Mouse (Mus musculus): Measurements from ENCODE around the gene Wdr53. TPM values are rescaled to one million over a fixed set of nuclear protein-coding genes. Genes with fewer than 3 reads are reported as not detected.
"Not testable (repeated sequence)": the region's sequence is repeated elsewhere in the genome, so short reads cannot be mapped to it uniquely, and the experiment has no call there.

Wdr53 gene
- polyA plus RNA-seq, 1 experiment from 2014 or later, result 20.2 TPM

- DNase-seq (ENCODE audit: low spot score), result no peak
- 70% methylated on average over 17 of the region's 17 CpGs for WGBS
- Histone ChIP-seq H3K4me3 (replicated peaks; ENCODE audit: low read depth, low read length) (no peak overlapping the region), H3K9me3 (replicated peaks; ENCODE audit: low read length) (no peaks in the 10 kb centered on the region), H3K4me1 (replicated peaks; ENCODE audit: insufficient read depth, low read length) (no peaks in the 10 kb centered on the region), H3K4me2 (ENCODE audit: low read length) (no peak overlapping the region), H3K27me3 (ENCODE audit: insufficient read depth, low read length) (no peaks in the 10 kb centered on the region), H3K9ac (ENCODE audit: low read depth, low read length) (no peak overlapping the region), H3K36me3 (ENCODE audit: insufficient read depth, low read length) (no peaks in the 10 kb centered on the region), H3K27ac (no peak overlapping the region)
- ATAC-seq (replicated peaks; ENCODE audit: low FRiP score, low read depth), result no peak
- no peak for TF ChIP-seq CTCF (IDR thresholded peaks at IDR 0.05; ENCODE audit: low read depth)
These were observed 32.0 kb upstream of the Wdr53 start for GRCm38 (mm10) chr16:32214804-32215576.

DNA sequence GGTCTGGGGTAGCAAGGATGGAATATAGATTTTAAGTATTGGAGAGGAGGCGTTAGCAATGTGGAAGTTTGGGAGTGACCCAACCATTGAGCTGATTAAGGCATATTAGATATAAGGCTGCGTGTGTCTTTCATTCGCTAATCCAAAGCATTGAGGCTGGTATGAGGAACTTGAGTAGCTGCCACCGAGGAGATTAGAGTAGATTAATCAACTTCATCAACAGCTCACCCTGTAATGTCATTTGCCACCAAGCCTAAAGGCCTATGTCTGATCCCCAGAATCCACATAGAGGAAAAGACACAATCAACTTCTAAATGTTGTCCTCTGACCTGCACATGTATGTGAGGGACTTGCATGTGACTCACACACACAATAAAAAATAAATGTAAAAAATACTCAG, 25.2 kb upstream of the Wdr53 start:
- Histone ChIP-seq H3K4me3 (replicated peaks; ENCODE audit: low read depth, low read length) (no peak overlapping the region), H3K27me3 (ENCODE audit: insufficient read depth, low read length) (no peaks in the 10 kb centered on the region), H3K4me2 (ENCODE audit: low read length) (no peak overlapping the region), H3K9ac (ENCODE audit: low read depth, low read length) (no peak overlapping the region), H3K9me3 (replicated peaks; ENCODE audit: low read length) (no peaks in the 10 kb centered on the region), H3K4me1 (replicated peaks; ENCODE audit: insufficient read depth, low read length) (no peaks in the 10 kb centered on the region), H3K36me3 (ENCODE audit: insufficient read depth, low read length) (no peaks in the 10 kb centered on the region), H3K27ac (no peak overlapping the region)
- WGBS, result 82% methylated on average over 4 of the region's 4 CpGs
- no peak for ATAC-seq (replicated peaks; ENCODE audit: low FRiP score, low read depth)
- no peak for DNase-seq (ENCODE audit: low spot score)
- TF ChIP-seq CTCF (IDR thresholded peaks at IDR 0.05; ENCODE audit: low read depth), result no peak

DNA sequence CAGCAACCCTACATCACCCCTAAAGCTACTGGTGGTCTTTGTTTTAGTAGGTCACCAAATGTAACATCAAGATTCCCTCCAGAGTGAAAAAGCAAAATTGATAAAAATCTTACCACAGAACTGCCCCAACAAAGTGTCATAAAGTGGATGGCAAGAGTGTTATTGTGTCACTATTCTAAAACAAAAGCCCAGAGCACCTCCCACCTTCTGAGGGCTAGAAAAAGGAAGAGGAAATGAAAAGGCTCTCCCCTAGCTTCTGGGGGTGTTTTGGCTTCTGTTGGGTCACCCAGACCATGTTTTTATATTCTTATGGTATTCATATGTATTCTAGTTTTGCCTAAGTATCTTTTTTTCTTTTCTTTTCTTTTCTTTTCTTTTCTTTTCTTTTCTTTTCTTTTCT, 24.6 kb upstream of the Wdr53 start:
- Histone ChIP-seq H3K27me3 (ENCODE audit: insufficient read depth, low read length) (no peaks in the 10 kb centered on the region), H3K4me3 (replicated peaks; ENCODE audit: low read depth, low read length) (no peak overlapping the region), H3K27ac (no peak overlapping the region), H3K4me1 (replicated peaks; ENCODE audit: insufficient read depth, low read length) (no peaks in the 10 kb centered on the region), H3K9me3 (replicated peaks; ENCODE audit: low read length) (no peaks in the 10 kb centered on the region), H3K9ac (ENCODE audit: low read depth, low read length) (no peak overlapping the region), H3K4me2 (ENCODE audit: low read length) (no peak overlapping the region), H3K36me3 (ENCODE audit: insufficient read depth, low read length) (no peaks in the 10 kb centered on the region)
- DNase-seq (ENCODE audit: low spot score), result no peak
- ATAC-seq (replicated peaks; ENCODE audit: low FRiP score, low read depth), result no peak
- no peak for TF ChIP-seq CTCF (IDR thresholded peaks at IDR 0.05; ENCODE audit: low read depth)

GRCm38 (mm10) chr16:32232050-32232449, 15.0 kb upstream of the Wdr53 start:
- H3K9ac ChIP-seq (ENCODE audit: low read depth, low read length); H3K4me1 ChIP-seq (replicated peaks; ENCODE audit: insufficient read depth, low read length); ATAC-seq (replicated peaks; ENCODE audit: low FRiP score, low read depth); H3K4me3 ChIP-seq (replicated peaks; ENCODE audit: low read depth, low read length); H3K27me3 ChIP-seq (ENCODE audit: insufficient read depth, low read length); H3K36me3 ChIP-seq (ENCODE audit: insufficient read depth, low read length); H3K9me3 ChIP-seq (replicated peaks; ENCODE audit: low read length); H3K27ac ChIP-seq; DNase-seq (ENCODE audit: low spot score); H3K4me2 ChIP-seq (ENCODE audit: low read length): not testable (repeated sequence)
- WGBS, result 88% methylated on average over 3 of the region's 3 CpGs

GRCm38 (mm10) chr16:32237930-32238680, 8.9 kb upstream of the Wdr53 start:
- Histone ChIP-seq H3K27me3 (ENCODE audit: insufficient read depth, low read length) (no peaks in the 10 kb centered on the region), H3K9ac (ENCODE audit: low read depth, low read length) (no peak overlapping the region), H3K36me3 (ENCODE audit: insufficient read depth, low read length) (peaks cover 10% of the 10 kb centered on the region), H3K4me1 (replicated peaks; ENCODE audit: insufficient read depth, low read length) (no peaks in the 10 kb centered on the region), H3K27ac (no peak overlapping the region), H3K4me3 (replicated peaks; ENCODE audit: low read depth, low read length) (no peak overlapping the region), H3K4me2 (ENCODE audit: low read length) (no peak overlapping the region), H3K9me3 (replicated peaks; ENCODE audit: low read length) (no peaks in the 10 kb centered on the region)
- 84% methylated on average over 19 of the region's 19 CpGs for WGBS
- no peak for TF ChIP-seq CTCF (IDR thresholded peaks at IDR 0.05; ENCODE audit: low read depth)
- no peak for DNase-seq (ENCODE audit: low spot score)
- ATAC-seq (replicated peaks; ENCODE audit: low FRiP score, low read depth), result no peak

DNA sequence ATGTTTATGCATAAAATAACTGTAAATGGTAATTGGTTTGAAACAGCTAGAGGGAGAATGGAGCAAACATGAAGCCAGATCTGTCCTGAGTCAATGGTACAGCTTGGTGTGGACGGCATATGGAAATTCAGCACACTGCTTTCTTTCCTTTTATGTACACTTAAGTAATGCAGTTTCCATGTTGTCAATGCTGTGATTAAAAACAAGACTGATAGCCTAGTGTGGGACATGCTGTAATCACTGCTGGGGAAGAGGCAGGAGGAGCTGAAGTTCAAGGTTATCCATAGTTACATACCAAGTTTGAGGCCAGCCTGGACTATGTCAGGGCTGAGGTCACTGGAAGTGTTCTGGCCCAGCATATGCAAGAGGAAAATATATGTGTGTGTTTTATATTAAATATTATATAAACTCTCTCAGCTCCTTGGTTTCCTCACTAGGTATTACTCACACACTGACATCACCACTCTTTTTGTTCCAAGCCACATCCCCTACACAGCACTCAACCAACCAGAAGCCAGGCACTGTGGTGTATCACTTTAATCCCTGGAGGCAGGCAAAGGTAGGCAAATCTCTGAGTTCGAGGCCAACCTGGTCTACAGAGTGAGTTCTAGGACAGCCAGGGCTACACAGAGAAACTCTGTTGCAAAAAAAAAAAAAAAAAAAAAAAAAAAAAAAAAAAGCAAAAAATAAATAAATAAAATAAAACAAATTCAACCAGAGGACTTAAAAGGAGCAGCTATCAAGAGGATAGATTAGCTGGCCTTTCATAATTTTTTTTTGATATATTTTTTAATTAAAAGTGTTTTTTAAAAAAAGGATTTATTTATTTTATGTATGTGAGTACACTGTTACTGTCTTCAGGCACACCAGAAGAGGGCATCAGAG, 7.4 kb upstream of the Wdr53 start:
- Histone ChIP-seq H3K27me3 (ENCODE audit: insufficient read depth, low read length) (no peaks in the 10 kb centered on the region), H3K4me1 (replicated peaks; ENCODE audit: insufficient read depth, low read length) (no peaks in the 10 kb centered on the region), H3K9ac (ENCODE audit: low read depth, low read length) (no peak overlapping the region), H3K36me3 (ENCODE audit: insufficient read depth, low read length) (peaks cover 9% of the 10 kb centered on the region), H3K9me3 (replicated peaks; ENCODE audit: low read length) (no peaks in the 10 kb centered on the region), H3K4me3 (replicated peaks; ENCODE audit: low read depth, low read length) (no peak overlapping the region), H3K27ac (no peak overlapping the region), H3K4me2 (ENCODE audit: low read length) (no peak overlapping the region)
- TF ChIP-seq CTCF (IDR thresholded peaks at IDR 0.05; ENCODE audit: low read depth), result no peak
- DNase-seq (ENCODE audit: low spot score), result no peak
- WGBS, result 92% methylated on average over 2 of the region's 2 CpGs
- no peak for ATAC-seq (replicated peaks; ENCODE audit: low FRiP score, low read depth)
